Mouse (Mus musculus): ENCODE measurements around the gene Sertad1.

- TF ChIP-seq POLR2A (IDR thresholded peaks at IDR 0.05; ENCODE audit: control insufficient read depth, extremely low read depth, insufficient read depth, low read length, poor library complexity) (no peak), CTCF (IDR thresholded peaks at IDR 0.05; ENCODE audit: borderline replicate concordance, control insufficient read depth, extremely low read depth, insufficient read depth, low read length, poor library complexity) (no peak)
These were observed 26.2 kb upstream of the Sertad1 start for GRCm38 (mm10) chr7:27460477-27460876.

All from thymus, adult 2 months (tissue).